Mouse (Mus musculus) left cerebral cortex, postnatal 4 days (tissue): ENCODE measurements around the gene Ndufb7. TPM values are rescaled to one million over a fixed set of nuclear protein-coding genes. Genes with fewer than 3 reads are reported as not detected.
"Not testable (repeated sequence)": the region's sequence is repeated elsewhere in the genome, so short reads cannot be mapped to it uniquely, and the experiment has no call there.

Experiments used
- DNase-seq: peaks from one replicate; pipeline ENCODE4 v3.0.0-alpha.2; 2022
- intact Hi-C: fragments of 180-260 bp; cut with DNase I; formaldehyde crosslinking; loops from one replicate; pipeline ENCODE4 v1.15.1; 2025
- total RNA-seq, 2 experiments: library from RNA; stranded (reverse); gene quantifications; 2 replicates each; pipeline ENCODE4 v1.2.3; 2021

The Ndufb7 gene
- total RNA-seq: 100 to 1,000 TPM; 120 to 136 TPM

DNA sequence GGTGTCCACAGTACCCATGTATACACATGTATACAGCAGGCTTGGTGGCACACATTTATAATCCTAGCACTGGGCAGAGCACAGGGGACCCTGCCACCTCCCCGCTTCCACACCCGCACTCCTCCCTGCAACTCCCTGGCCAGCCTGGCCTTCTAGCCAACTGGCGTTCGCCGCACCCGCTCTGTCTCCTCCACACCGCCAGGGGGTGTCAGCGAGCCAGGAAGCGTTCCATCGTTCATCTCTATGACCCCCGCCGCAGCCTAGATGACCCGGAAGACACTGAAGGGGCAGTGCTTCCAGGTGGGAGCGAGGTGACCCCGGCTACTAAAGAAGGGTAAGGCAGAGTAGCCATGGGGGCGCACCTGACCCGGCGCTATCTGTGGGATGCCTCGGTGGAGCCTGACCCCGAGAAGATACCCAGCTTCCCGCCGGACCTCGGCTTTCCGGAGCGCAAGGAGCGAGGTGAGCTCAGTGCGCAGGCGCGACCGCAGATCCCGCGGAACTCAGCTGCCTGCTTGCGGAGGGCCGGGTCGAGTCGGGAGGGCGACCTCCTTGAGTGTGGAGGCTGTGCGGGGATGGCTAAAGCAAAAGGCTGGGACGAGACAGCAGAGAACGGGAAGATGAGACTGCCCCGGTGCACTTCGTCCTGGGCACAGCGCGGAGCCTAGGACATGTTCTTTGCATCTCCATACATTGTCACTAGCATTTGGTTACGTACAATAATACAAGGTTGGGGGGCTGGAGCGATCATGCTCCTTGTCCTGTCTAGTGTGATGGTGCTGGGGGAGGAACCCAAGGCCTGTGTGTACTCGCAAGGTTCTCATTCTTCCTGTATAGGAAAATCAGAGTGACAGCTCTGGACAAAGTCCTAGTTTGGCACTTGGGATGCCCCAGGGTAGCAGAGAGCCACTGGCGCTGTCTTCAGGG is at the start of gene Ndufb7:
TSS of gene Ndufb7 (plus strand) at position 203 of the 927 bp plus-strand sequence.
- peak; percentile 97 for DNase-seq
- intact Hi-C loops: no loop called here

GRCm38 (mm10) chr8:83520432-83520831 is 46.0 kb upstream of the Ndufb7 start:
- intact Hi-C loops: no loop called here
- DNase-seq: no peak

- DNase-seq, intact Hi-C loops: not testable (repeated sequence)
These were observed 45.6 kb upstream of the Ndufb7 start for GRCm38 (mm10) chr8:83520907-83521306.

DNA sequence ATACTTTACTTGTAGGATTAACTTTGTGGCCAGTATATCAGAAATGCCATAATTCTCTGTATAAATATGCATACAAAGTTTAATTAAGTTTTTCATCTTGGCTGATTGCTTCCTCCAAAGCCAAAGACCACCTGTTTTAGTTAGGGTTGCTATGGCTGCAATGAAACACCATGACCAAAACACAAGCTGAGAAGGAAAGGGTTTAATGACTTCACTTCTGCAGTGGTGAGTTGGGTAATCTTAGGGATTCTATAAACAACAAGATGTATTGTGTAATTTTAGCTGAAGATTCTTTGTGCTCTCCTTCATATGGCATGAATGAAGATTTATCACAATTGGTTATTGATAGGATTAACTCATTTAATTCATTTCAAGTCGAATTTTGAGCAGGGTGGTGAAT is 45.2 kb upstream of the Ndufb7 start:
- DNase-seq: no peak
- intact Hi-C loops: no loop called here

GRCm38 (mm10) chr8:83534802-83535201 is 31.7 kb upstream of the Ndufb7 start:
- no peak for DNase-seq
- intact Hi-C loops: no loop called here

GRCm38 (mm10) chr8:83535736-83536135 is 30.7 kb upstream of the Ndufb7 start, which contains the start of gene Olfr370:
TSS of gene Olfr370 (plus strand) at chr8:83535780.
- intact Hi-C loops: no loop called here
- no peak for DNase-seq

GRCm38 (mm10) chr8:83562669-83563068 is 3.8 kb upstream of the Ndufb7 start:
- DNase-seq: no peak
- intact Hi-C loops: no loop called here

DNA sequence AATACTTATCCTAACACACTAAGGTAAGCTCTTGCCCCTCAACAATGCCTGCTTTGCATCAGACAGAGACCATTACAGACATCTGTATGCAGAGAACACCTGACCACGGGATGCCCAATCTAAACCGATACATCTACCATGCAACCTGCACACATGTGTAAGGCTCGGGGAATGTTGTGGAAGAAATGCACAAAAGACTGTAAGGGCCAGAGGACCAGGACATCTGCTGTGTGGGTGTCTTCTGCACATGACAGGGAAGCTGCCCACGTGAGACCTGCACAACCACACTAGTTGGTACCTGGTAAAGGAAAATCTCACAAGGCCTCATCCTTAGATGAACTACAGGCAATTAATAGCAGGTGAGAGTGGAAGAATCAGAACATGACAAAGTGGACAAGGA is 3.2 kb upstream of the Ndufb7 start:
- intact Hi-C loops: no loop called here
- no peak for DNase-seq

- intact Hi-C loops: no loop called here
- no peak for DNase-seq
These were observed 618 bp upstream of the Ndufb7 start for GRCm38 (mm10) chr8:83565731-83566375.

DNA sequence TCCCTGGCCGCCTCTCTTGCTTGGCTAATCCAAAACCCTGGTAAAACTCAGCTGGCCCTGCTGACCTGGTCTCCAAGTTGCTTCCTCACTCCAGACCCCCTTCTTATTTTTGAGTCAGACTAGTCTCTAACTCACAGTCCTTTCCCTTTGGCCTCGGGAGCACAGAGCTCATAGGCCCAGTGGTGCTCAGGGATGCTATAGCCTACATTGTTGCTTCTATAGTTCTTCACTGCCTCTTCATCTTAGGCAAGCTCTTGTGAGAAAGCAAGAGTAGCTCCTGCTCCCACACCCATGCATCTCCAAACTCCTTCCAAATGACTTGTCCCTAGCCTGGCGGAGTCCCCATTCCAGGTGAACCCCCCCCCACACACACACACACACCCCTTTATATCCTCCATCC is 1.2 kb downstream of the Ndufb7 start:
- intact Hi-C loops: no loop called here
- no peak for DNase-seq

DNA sequence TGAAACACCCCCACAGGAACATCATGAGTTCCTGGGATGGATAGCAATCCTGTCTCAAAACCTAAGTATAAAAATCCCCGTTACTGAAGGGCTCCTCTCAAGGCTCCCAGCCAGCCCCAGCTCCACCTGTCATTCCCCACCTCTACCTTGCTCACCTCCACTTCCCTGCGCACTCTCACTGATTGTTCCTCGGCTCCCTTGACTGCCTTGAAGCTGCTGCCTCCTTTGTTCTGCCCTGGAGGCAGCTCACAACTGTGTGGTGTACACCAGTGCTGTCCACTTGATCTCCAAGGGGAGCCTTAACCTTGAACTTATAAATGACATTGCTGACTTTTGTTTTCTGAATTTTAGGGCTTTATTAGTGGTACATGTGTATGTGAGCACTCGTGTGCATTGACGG is 1.7 kb downstream of the Ndufb7 start:
- intact Hi-C loops: no loop called here
- DNase-seq: no peak

DNA sequence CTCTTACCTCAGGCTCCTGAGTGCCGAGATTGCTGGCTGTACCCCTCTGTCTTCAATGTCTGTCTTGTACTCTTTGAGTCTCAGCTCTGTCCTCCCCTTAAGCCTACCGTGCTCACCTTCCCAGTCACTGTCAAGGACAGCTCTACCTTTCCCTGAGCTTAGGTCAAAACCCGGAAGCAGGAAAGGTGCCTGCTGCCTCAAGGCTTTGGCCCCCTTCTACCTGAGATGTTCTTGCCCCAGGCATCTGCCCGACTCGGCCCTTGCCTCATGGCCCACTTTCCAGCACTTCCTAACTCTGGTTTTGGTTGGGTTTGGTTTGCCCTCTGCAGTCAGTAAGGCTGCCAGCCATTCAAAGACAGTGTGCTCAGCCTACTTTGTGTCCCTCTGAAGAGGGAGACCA is 2.3 kb downstream of the Ndufb7 start:
- DNase-seq: no peak
- intact Hi-C loops: no loop called here

- intact Hi-C loops: no loop called here
- DNase-seq: no peak
These were observed 2.7 kb downstream of the Ndufb7 start for GRCm38 (mm10) chr8:83569165-83569564.

- no peak for DNase-seq
- intact Hi-C loops: no loop called here
These were observed 4.0 kb downstream of the Ndufb7 start for GRCm38 (mm10) chr8:83570272-83571000.

- DNase-seq, intact Hi-C loops: not testable (repeated sequence)
These were observed 4.5 kb downstream of the Ndufb7 start for GRCm38 (mm10) chr8:83571001-83571340.

DNA sequence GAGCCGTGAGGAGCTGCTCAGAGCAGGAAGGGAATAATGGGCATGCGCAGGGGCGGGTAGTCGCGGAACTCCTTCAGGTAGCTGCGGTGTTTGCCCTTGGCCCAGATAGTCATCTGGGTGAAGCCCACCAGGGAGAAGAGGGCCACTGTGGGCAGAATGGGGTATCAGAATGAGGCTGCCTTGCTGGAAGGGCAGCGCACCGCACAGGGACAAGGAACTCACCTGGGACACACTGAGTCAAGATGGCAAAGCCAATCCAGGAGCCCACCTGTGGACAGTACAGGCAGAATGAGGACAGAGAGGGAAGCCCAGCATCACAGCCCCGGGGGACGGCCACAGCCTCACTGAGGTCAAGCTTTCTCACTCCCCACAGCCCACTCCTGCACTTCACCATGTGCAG is 5.3 kb downstream of the Ndufb7 start:
- no peak for DNase-seq
- intact Hi-C loops: no loop called here

- no peak for DNase-seq
- intact Hi-C loops: no loop called here
These were observed 5.9 kb downstream of the Ndufb7 start for GRCm38 (mm10) chr8:83572246-83572812.

GRCm38 (mm10) chr8:83573140-83573875 is 6.8 kb downstream of the Ndufb7 start:
- DNase-seq: no peak
- intact Hi-C loops: no loop called here

GRCm38 (mm10) chr8:83574631-83575315 is 8.3 kb downstream of the Ndufb7 start:
- intact Hi-C loops: no loop called here
- DNase-seq: no peak
